ENCODE assay signal across 7 mouse cellular contexts in genomic region chr16:50201546-50202151, GRCm38 (mm10).
DNase-seq lines count a peak whose midpoint lies in the region; ATAC-seq and TF ChIP-seq lines count a peak whose summit lies in the region.

No protein-coding gene starts in this region.

- H3K36me3 ChIP-seq in G1E (replicated peaks) = peaks cover 61% of the 10 kb centered on the region

- no peak overlapping the region for H3K27ac ChIP-seq in layer of hippocampus, adult 2 months

- no peaks in the 10 kb centered on the region for H3K27me3 ChIP-seq in G1E (ENCODE audit: insufficient read depth, low read length)

- no peak for ATAC-seq in G1E (ENCODE audit: extremely low read depth, insufficient number of reproducible peaks, low FRiP score, poor library complexity, severe bottlenecking)

- no peaks in the 10 kb centered on the region for H3K9me3 ChIP-seq in G1E (replicated peaks)

- TF ChIP-seq CTCF in layer of hippocampus, adult 2 months (conservative IDR thresholded peaks at IDR 0.05) = peak; percentile 79
- peak; percentile 56; the same call in 1 of the 2 replicates for TF ChIP-seq CTCF in G1E (IDR thresholded peaks at IDR 0.05; ENCODE audit: low read depth, low read length)

- peaks cover 39% of the 10 kb centered on the region for H3K4me1 ChIP-seq in G1E (ENCODE audit: insufficient read depth, low read depth, low read length)

- no peak overlapping the region for H3K4me3 ChIP-seq in layer of hippocampus, adult 2 months
- no peak overlapping the region for H3K4me3 ChIP-seq in G1E (ENCODE audit: low read depth, low read length)

- no peak for DNase-seq in layer of hippocampus, adult 2 months (ENCODE audit: low spot score in 2 of 2)
- DNase-seq in layer of hippocampus, adult 9-10 months (ENCODE audit: low spot score) = no peak
- DNase-seq in G1E (ENCODE audit: low spot score) = no peak
- peak; percentile 45 for DNase-seq in adrenal gland, postnatal 25 days
- peak; percentile 81 for DNase-seq in induced T-regulatory cell, adult 2 months (ENCODE audit: low read depth)
- DNase-seq in retina, adult 2 months (ENCODE audit: low read depth, low spot score) = peak; percentile 20
- no peak for DNase-seq in frontal cortex, postnatal 36 days (ENCODE audit: low spot score in 2 of 2)

Comparison
In these comparisons a context has a peak if more than half of its experiments do, and no peak if none do; other contexts are left out.
1. DNase-seq: peak in adrenal gland, postnatal 25 days (single experiment), induced T-regulatory cell, adult 2 months (single experiment) and retina, adult 2 months (single experiment); none in layer of hippocampus, adult 2 months (0 of 2), layer of hippocampus, adult 9-10 months (single experiment), G1E (single experiment) and frontal cortex, postnatal 36 days (0 of 2).